Mouse (Mus musculus) heart, embryonic 13.5 days (tissue): ENCODE measurements around the gene Retnla. TPM values are rescaled to one million over a fixed set of nuclear protein-coding genes. Genes with fewer than 3 reads are reported as not detected.
"Not testable (repeated sequence)": the region's sequence is repeated elsewhere in the genome, so short reads cannot be mapped to it uniquely, and the experiment has no call there.

Experiments used
- ATAC-seq: fragments of 200-750 bp; cut with Nextera tagmentation; 2 replicates; pipeline ENCODE4 v1.8.0; 2017; ENCODE audit warnings: moderate TSS enrichment; ENCODE audit not compliant: insufficient number of reproducible peaks, low FRiP score, low TSS enrichment; ENCODE audit errors: extremely low read depth
- H3K27ac ChIP-seq: fragments of 300-500 bp; sonication (generic); replicated peaks from 2 replicates; pipeline ENCODE4 v1.5.1; 2015; ENCODE audit warnings: moderate library complexity, mild to moderate bottlenecking, inconsistent platforms
- H3K27me3 ChIP-seq: fragments of 300-500 bp; sonication (generic); replicated peaks from 2 replicates; pipeline ENCODE4 v1.6.1; 2015; ENCODE audit warnings: mild to moderate bottlenecking, inconsistent platforms
- H3K36me3 ChIP-seq: fragments of 300-500 bp; sonication (generic); 2 replicates; pipeline ENCODE4 v1.6.1; 2015; ENCODE audit warnings: mild to moderate bottlenecking, inconsistent platforms
- H3K4me1 ChIP-seq: fragments of 300-500 bp; sonication (generic); 2 replicates; pipeline ENCODE4 v1.6.1; 2015; ENCODE audit warnings: inconsistent platforms
- H3K4me2 ChIP-seq: fragments of 300-500 bp; sonication (generic); 2 replicates; pipeline ENCODE4 v1.6.1; 2015; ENCODE audit warnings: inconsistent platforms, mild to moderate bottlenecking, moderate library complexity
- H3K4me3 ChIP-seq: fragments of 300-500 bp; sonication (generic); 2 replicates; pipeline ENCODE4 v1.5.1; 2015; ENCODE audit warnings: moderate library complexity, mild to moderate bottlenecking, inconsistent platforms
- H3K9ac ChIP-seq: fragments of 300-500 bp; sonication (generic); 2 replicates; pipeline ENCODE4 v1.6.1; 2015; ENCODE audit warnings: inconsistent platforms, mild to moderate bottlenecking, moderate library complexity
- H3K9me3 ChIP-seq: fragments of 300-500 bp; sonication (generic); 2 replicates; pipeline ENCODE4 v1.6.1; 2016; ENCODE audit warnings: inconsistent platforms
- WGBS: fragments of 180-500 bp; shearing (Covaris S2); methylation state at CpG from one replicate; pipeline ENCODE4 v1.1.7; 2015; ENCODE audit warnings: mixed read lengths; 5-methylcytosine and 5-hydroxymethylcytosine counted together
- polyA plus RNA-seq: library from polyadenylated mRNA; unstranded; fragments of >200 nt; fragmentation: Nextera tagmentation; extraction: Ambion mirVana; gene quantifications from 2 replicates; pipeline ENCODE4 v1.2.1, GENCODE M21; 2015

The Retnla gene
- polyA plus RNA-seq, 1 experiment from 2014 or later: not detected

DNA sequence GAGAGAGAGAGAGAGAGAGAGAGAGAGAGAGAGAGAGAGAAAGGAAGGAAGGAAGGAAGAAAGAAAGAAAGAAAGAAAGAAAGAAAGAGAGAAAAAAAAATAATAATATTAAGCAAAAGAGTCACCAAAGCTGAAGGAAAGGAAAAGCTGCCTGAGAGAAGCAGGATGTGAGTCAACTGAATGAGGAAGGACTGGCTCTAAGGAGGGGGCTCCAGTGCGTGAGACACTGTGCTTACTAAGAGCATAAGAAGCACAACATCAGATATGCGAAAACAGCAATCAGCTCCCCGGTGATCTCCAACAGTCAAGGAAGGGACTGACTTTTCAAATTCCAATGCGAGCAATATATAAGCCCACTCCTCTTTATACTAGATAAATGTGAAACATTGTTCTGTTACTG, 13.3 kb upstream of the Retnla start:
- no peaks in the 10 kb centered on the region for H3K36me3 ChIP-seq
- 55% methylated on average over 4 of the region's 4 CpGs for WGBS
- no peaks in the 10 kb centered on the region for H3K4me1 ChIP-seq
- ATAC-seq: no peak
- H3K4me3 ChIP-seq: no peak overlapping the region
- no peaks in the 10 kb centered on the region for H3K27me3 ChIP-seq
- H3K9ac ChIP-seq: no peak overlapping the region
- no peaks in the 10 kb centered on the region for H3K9me3 ChIP-seq
- no peak overlapping the region for H3K4me2 ChIP-seq
- H3K27ac ChIP-seq: no peak overlapping the region

GRCm38 (mm10) chr16:48832055-48832454, 10.3 kb upstream of the Retnla start:
- no peak overlapping the region for H3K27ac ChIP-seq
- H3K27me3 ChIP-seq: no peaks in the 10 kb centered on the region
- no peaks in the 10 kb centered on the region for H3K36me3 ChIP-seq
- no peaks in the 10 kb centered on the region for H3K9me3 ChIP-seq
- H3K4me3 ChIP-seq: no peak overlapping the region
- no peaks in the 10 kb centered on the region for H3K4me1 ChIP-seq
- H3K9ac ChIP-seq: no peak overlapping the region
- 61% methylated on average over 8 of the region's 8 CpGs for WGBS
- no peak for ATAC-seq
- H3K4me2 ChIP-seq: no peak overlapping the region

DNA sequence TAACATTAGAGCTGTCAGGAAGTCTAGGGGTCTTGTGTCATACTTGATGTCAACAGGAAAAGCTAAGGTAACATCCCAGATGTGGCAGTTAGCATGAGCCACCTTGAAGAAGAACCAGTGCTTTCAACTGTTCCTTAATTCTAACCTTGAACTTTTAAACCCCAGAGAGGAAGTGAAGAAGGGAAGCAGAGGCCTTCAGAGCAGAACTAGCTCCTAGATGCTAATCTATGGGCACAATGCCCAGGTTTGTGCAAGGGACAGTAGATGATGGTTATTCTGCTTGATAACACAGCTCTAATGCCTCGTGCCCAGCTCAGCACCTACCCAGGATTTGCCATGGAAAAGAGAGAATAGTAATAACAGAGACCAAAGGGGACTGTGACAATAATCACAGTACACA, 8.7 kb upstream of the Retnla start:
- not testable (repeated sequence) for H3K4me2 ChIP-seq, H3K4me1 ChIP-seq, H3K36me3 ChIP-seq, ATAC-seq, H3K27ac ChIP-seq, H3K4me3 ChIP-seq, H3K9ac ChIP-seq, H3K27me3 ChIP-seq, H3K9me3 ChIP-seq
- WGBS: 44% methylated on average over 1 of the region's 1 CpGs

GRCm38 (mm10) chr16:48843671-48844386, 1.5 kb downstream of the Retnla start:
- Histone ChIP-seq H3K36me3 (no peaks in the 10 kb centered on the region), H3K9me3 (no peaks in the 10 kb centered on the region), H3K9ac (no peak overlapping the region), H3K4me1 (no peaks in the 10 kb centered on the region), H3K27ac (no peak overlapping the region), H3K4me3 (no peak overlapping the region), H3K4me2 (no peak overlapping the region), H3K27me3 (no peaks in the 10 kb centered on the region)
- ATAC-seq: no peak
- WGBS: 79% methylated on average over 4 of the region's 4 CpGs

DNA sequence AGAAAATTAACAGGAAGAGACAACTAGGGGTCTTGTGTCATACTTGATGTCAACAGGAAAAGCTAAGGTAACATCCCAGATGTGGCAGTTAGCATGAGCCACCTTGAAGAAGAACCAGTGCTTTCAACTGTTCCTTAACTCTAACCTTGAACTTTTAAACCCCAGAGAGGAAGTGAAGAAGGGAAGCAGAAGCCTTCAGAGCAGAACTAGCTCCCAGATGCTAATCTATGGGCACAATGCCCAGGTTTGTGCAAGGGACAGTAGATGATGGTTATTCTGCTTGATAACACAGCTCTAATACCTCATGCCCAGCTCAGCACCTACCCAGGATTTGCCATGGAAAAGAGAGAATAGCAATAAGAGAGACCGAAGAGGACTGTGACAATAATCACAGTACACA, 22.7 kb downstream of the Retnla start:
- not testable (repeated sequence) for H3K4me3 ChIP-seq, H3K4me2 ChIP-seq, H3K9ac ChIP-seq, H3K4me1 ChIP-seq, ATAC-seq, H3K27ac ChIP-seq, H3K9me3 ChIP-seq, H3K36me3 ChIP-seq, H3K27me3 ChIP-seq
- WGBS: 68% methylated on average over 1 of the region's 1 CpGs

DNA sequence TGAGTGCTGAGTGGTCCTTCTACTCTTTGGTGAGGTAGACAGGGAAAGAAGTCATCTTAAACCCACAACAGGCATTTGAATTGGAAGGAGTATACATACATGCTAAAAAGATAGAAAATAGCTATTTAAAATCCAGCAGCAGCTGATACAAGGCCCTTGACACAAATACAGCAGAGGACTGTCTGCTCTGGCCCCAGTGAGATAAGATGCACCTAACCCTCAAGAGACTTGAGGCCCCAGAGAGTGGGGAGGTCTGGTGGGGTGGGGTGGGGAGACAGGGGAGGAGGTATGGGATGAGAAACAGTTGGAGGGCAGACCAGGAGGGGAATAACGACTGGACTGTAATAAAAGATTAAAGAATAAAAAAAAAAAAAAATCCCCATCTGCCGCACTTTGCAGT, 25.3 kb downstream of the Retnla start:
- no peak for ATAC-seq
- H3K9me3 ChIP-seq: no peaks in the 10 kb centered on the region
- no peak overlapping the region for H3K4me3 ChIP-seq
- H3K4me2 ChIP-seq: no peak overlapping the region
- H3K36me3 ChIP-seq: no peaks in the 10 kb centered on the region
- WGBS: 63% methylated on average over 2 of the region's 2 CpGs
- H3K27ac ChIP-seq: no peak overlapping the region
- H3K27me3 ChIP-seq: no peaks in the 10 kb centered on the region
- H3K9ac ChIP-seq: no peak overlapping the region
- H3K4me1 ChIP-seq: no peaks in the 10 kb centered on the region

- H3K9ac ChIP-seq: no peak overlapping the region
- 59% methylated on average over 1 of the region's 1 CpGs for WGBS
- no peaks in the 10 kb centered on the region for H3K36me3 ChIP-seq
- H3K4me1 ChIP-seq: no peaks in the 10 kb centered on the region
- H3K27ac ChIP-seq: no peak overlapping the region
- no peak for ATAC-seq
- no peaks in the 10 kb centered on the region for H3K9me3 ChIP-seq
- no peak overlapping the region for H3K4me3 ChIP-seq
- no peak overlapping the region for H3K4me2 ChIP-seq
- no peaks in the 10 kb centered on the region for H3K27me3 ChIP-seq
These were observed 26.3 kb downstream of the Retnla start for GRCm38 (mm10) chr16:48868663-48869062.

DNA sequence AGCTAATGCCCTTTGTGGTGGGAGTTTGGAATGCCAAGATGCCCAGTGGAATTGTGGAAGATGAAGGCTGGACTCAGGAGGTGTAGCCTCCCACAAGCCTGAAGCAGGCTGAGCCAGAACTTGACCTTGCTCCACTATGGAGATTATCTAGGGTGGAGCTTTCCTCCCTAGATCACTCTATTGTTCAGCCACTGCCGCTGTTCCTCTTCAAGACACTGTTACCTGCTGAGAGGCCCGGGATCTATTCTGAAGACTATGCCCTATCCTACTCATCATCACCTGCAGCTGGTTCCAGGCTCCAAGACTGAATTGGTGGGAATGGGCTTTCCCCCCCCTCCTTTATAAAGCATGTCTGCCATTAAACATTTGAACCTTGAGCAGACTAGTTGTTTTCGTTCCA, 27.3 kb downstream of the Retnla start:
- Histone ChIP-seq H3K27ac (no peak overlapping the region), H3K27me3 (no peaks in the 10 kb centered on the region), H3K4me1 (no peaks in the 10 kb centered on the region), H3K36me3 (no peaks in the 10 kb centered on the region), H3K4me2 (no peak overlapping the region), H3K9ac (no peak overlapping the region), H3K4me3 (no peak overlapping the region), H3K9me3 (no peaks in the 10 kb centered on the region)
- ATAC-seq: no peak
- WGBS: 65% methylated on average over 3 of the region's 3 CpGs

- H3K4me2 ChIP-seq: no peak overlapping the region
- no peak for ATAC-seq
- H3K4me1 ChIP-seq: no peaks in the 10 kb centered on the region
- H3K27me3 ChIP-seq: no peaks in the 10 kb centered on the region
- H3K27ac ChIP-seq: no peak overlapping the region
- no peaks in the 10 kb centered on the region for H3K9me3 ChIP-seq
- no peak overlapping the region for H3K9ac ChIP-seq
- no peak overlapping the region for H3K4me3 ChIP-seq
- 78% methylated on average over 1 of the region's 1 CpGs for WGBS
- no peaks in the 10 kb centered on the region for H3K36me3 ChIP-seq
These were observed 29.4 kb downstream of the Retnla start for GRCm38 (mm10) chr16:48871754-48872153.

GRCm38 (mm10) chr16:48872321-48872720, 30.0 kb downstream of the Retnla start, which contains the start of gene Retnlg:
Gene Retnlg, plus strand, starts transcription at chr16:48872621.
- Histone ChIP-seq H3K27me3 (no peaks in the 10 kb centered on the region), H3K36me3 (no peaks in the 10 kb centered on the region), H3K9ac (no peak within 1 kb of the TSS), H3K27ac (no peak within 1 kb of the TSS), H3K4me1 (no peaks in the 10 kb centered on the region), H3K4me2 (no peak within 1 kb of the TSS), H3K4me3 (no peak within 1 kb of the TSS), H3K9me3 (no peaks in the 10 kb centered on the region)
- no peak for ATAC-seq
- 76% methylated on average over 4 of the region's 4 CpGs for WGBS

DNA sequence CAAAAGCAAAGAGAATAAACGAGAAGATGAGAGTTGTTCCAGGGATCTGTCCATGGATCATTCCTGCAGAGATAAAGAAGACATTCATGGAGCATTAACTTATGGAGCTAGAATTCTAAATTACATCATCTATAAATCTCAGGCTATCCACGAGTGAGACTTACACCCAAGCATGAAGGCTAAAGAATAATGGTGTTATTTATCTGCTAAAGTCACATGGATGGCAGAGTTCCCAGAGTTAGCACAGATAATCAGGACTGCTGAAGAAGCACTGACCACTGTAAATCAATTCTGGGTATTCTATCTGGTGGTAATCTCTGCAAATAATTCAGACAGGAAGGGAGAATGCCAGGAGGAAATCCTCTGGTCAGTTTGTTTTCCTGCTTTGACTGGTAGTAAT, 48.4 kb downstream of the Retnla start:
- H3K4me3 ChIP-seq: no peak overlapping the region
- H3K27me3 ChIP-seq: no peaks in the 10 kb centered on the region
- ATAC-seq: no peak
- 30% methylated on average over 2 of the region's 2 CpGs for WGBS
- H3K27ac ChIP-seq: no peak overlapping the region
- no peak overlapping the region for H3K9ac ChIP-seq
- no peaks in the 10 kb centered on the region for H3K4me1 ChIP-seq
- peaks cover 10% of the 10 kb centered on the region; the same call in 1 of the 2 replicates for H3K9me3 ChIP-seq
- H3K4me2 ChIP-seq: no peak overlapping the region
- H3K36me3 ChIP-seq: no peaks in the 10 kb centered on the region
